Mouse (Mus musculus) lung, embryonic 16.5 days (tissue): ENCODE data around the gene Gnaz. TPM values are rescaled to one million over a fixed set of nuclear protein-coding genes. Genes with fewer than 3 reads are reported as not detected.

Experiments
- ATAC-seq: fragments of 200-750 bp; cut with Nextera tagmentation; 2 replicates; pipeline ENCODE4 v1.8.0; 2017; ENCODE audit warnings: low read depth, mild to moderate bottlenecking, moderate library complexity
- H3K27ac ChIP-seq: fragments of 300-500 bp; sonication (generic); 2 replicates; pipeline ENCODE4 v1.5.1; 2014; ENCODE audit warnings: mild to moderate bottlenecking, control low read depth, low read length
- H3K27me3 ChIP-seq: fragments of 300-500 bp; sonication (generic); 2 replicates; pipeline ENCODE4 v1.6.1; 2014; ENCODE audit warnings: low read depth, low read length, mixed read lengths; ENCODE audit not compliant: control insufficient read depth, insufficient read depth
- H3K36me3 ChIP-seq: fragments of 300-500 bp; sonication (generic); 2 replicates; pipeline ENCODE4 v1.6.1; 2014; ENCODE audit warnings: low read length; ENCODE audit not compliant: control insufficient read depth, insufficient read depth
- H3K4me1 ChIP-seq: fragments of 300-500 bp; sonication (generic); replicated peaks from 2 replicates; pipeline ENCODE4 v1.6.1; 2014; ENCODE audit warnings: low read length, mixed read lengths; ENCODE audit not compliant: control insufficient read depth, insufficient read depth
- H3K4me2 ChIP-seq: fragments of 300-500 bp; sonication (generic); 2 replicates; pipeline ENCODE4 v1.6.1; 2014; ENCODE audit warnings: low read depth, low read length, control low read depth
- H3K4me3 ChIP-seq: fragments of 300-500 bp; sonication (generic); 2 replicates; pipeline ENCODE4 v1.5.1; 2014; ENCODE audit warnings: mild to moderate bottlenecking, low read length, control low read depth
- H3K9ac ChIP-seq: fragments of 300-500 bp; sonication (generic); 2 replicates; pipeline ENCODE4 v1.6.1; 2014; ENCODE audit warnings: low read length, control low read depth
- H3K9me3 ChIP-seq: fragments of 300-500 bp; sonication (generic); 2 replicates; pipeline ENCODE4 v1.6.1; 2016; ENCODE audit warnings: low read length; ENCODE audit not compliant: control insufficient read depth
- WGBS: fragments of 180-500 bp; shearing (Covaris S2); extraction: QIAGEN DNeasy Blood & Tissue Kit; methylation state at CpG from one replicate; pipeline ENCODE4 v1.1.7; 2014; 5-methylcytosine and 5-hydroxymethylcytosine counted together
- polyA plus RNA-seq: library from polyadenylated mRNA; unstranded; fragments of >200 nt; fragmentation: Nextera tagmentation; extraction: Ambion mirVana; gene quantifications from 2 replicates; pipeline ENCODE4 v1.2.1, GENCODE M21; 2015

Gene Gnaz
- polyA plus RNA-seq, 1 experiment from 2014 or later = 2.1 TPM

- Histone ChIP-seq H3K9me3 (no peaks in the 10 kb centered on the region), H3K27me3 (no peaks in the 10 kb centered on the region), H3K4me3 (no peak overlapping the region), H3K4me2 (no peak overlapping the region), H3K36me3 (no peaks in the 10 kb centered on the region), H3K27ac (no peak overlapping the region), H3K9ac (no peak overlapping the region), H3K4me1 (no peaks in the 10 kb centered on the region)
- no peak for ATAC-seq
- 77% methylated on average over 3 of the region's 3 CpGs for WGBS
Measured at GRCm38 (mm10) chr10:74930541-74930940, 36.4 kb upstream of the Gnaz start.

GRCm38 (mm10) chr10:74931631-74932030 lies 35.3 kb upstream of the Gnaz start:
- no peak overlapping the region for H3K27ac ChIP-seq
- H3K4me2 ChIP-seq = no peak overlapping the region
- 66% methylated on average over 6 of the region's 6 CpGs for WGBS
- no peaks in the 10 kb centered on the region for H3K36me3 ChIP-seq
- ATAC-seq = no peak
- H3K4me1 ChIP-seq = no peaks in the 10 kb centered on the region
- no peak overlapping the region for H3K4me3 ChIP-seq
- no peak overlapping the region for H3K9ac ChIP-seq
- no peaks in the 10 kb centered on the region for H3K9me3 ChIP-seq
- H3K27me3 ChIP-seq = no peaks in the 10 kb centered on the region

- Histone ChIP-seq H3K4me2 (no peak overlapping the region), H3K36me3 (no peaks in the 10 kb centered on the region), H3K27me3 (no peaks in the 10 kb centered on the region), H3K4me1 (no peaks in the 10 kb centered on the region), H3K27ac (no peak overlapping the region), H3K4me3 (no peak overlapping the region), H3K9me3 (no peaks in the 10 kb centered on the region), H3K9ac (no peak overlapping the region)
- ATAC-seq = no peak
- 81% methylated on average over 6 of the region's 6 CpGs for WGBS
Measured at GRCm38 (mm10) chr10:74932487-74932886, 34.5 kb upstream of the Gnaz start.

- Histone ChIP-seq H3K27me3 (no peaks in the 10 kb centered on the region), H3K36me3 (no peaks in the 10 kb centered on the region), H3K4me2 (no peak overlapping the region)
Measured at GRCm38 (mm10) chr10:74933548-74934190, 33.3 kb upstream of the Gnaz start.

GRCm38 (mm10) chr10:74934521-74934920 lies 32.5 kb upstream of the Gnaz start:
- H3K9me3 ChIP-seq = no peaks in the 10 kb centered on the region
- H3K4me2 ChIP-seq = no peak overlapping the region
- H3K9ac ChIP-seq = no peak overlapping the region
- H3K4me1 ChIP-seq = no peaks in the 10 kb centered on the region
- no peaks in the 10 kb centered on the region for H3K36me3 ChIP-seq
- 72% methylated on average over 12 of the region's 12 CpGs for WGBS
- no peak overlapping the region for H3K27ac ChIP-seq
- H3K4me3 ChIP-seq = no peak overlapping the region
- no peak for ATAC-seq
- H3K27me3 ChIP-seq = no peaks in the 10 kb centered on the region

More at GRCm38 (mm10) chr10:74933548-74934190, 33.3 kb upstream of the Gnaz start:
- Histone ChIP-seq H3K9me3 (no peaks in the 10 kb centered on the region), H3K4me1 (no peaks in the 10 kb centered on the region), H3K27ac (no peak overlapping the region), H3K4me3 (no peak overlapping the region), H3K9ac (no peak overlapping the region)
- WGBS = 80% methylated on average over 19 of the region's 19 CpGs
- no peak for ATAC-seq

GRCm38 (mm10) chr10:74935016-74935415 lies 32.0 kb upstream of the Gnaz start:
- ATAC-seq = no peak
- H3K27ac ChIP-seq = no peak overlapping the region

GRCm38 (mm10) chr10:74937003-74937790 lies 29.8 kb upstream of the Gnaz start:
- Histone ChIP-seq H3K4me2 (no peak overlapping the region), H3K9ac (no peak overlapping the region), H3K4me3 (no peak overlapping the region), H3K27me3 (no peaks in the 10 kb centered on the region), H3K4me1 (no peaks in the 10 kb centered on the region), H3K9me3 (no peaks in the 10 kb centered on the region), H3K27ac (no peak overlapping the region), H3K36me3 (no peaks in the 10 kb centered on the region)
- 73% methylated on average over 10 of the region's 10 CpGs for WGBS
- peak; percentile 39; the same call in 1 of the 2 replicates for ATAC-seq

More at GRCm38 (mm10) chr10:74935016-74935415, 32.0 kb upstream of the Gnaz start:
- no peaks in the 10 kb centered on the region for H3K36me3 ChIP-seq
- H3K9me3 ChIP-seq = no peaks in the 10 kb centered on the region
- no peaks in the 10 kb centered on the region for H3K27me3 ChIP-seq
- H3K4me2 ChIP-seq = no peak overlapping the region
- no peak overlapping the region for H3K4me3 ChIP-seq
- no peaks in the 10 kb centered on the region for H3K4me1 ChIP-seq
- no peak overlapping the region for H3K9ac ChIP-seq
- WGBS = 26% methylated on average over 6 of the region's 6 CpGs

GRCm38 (mm10) chr10:74938410-74938809 lies 28.6 kb upstream of the Gnaz start:
- no peak overlapping the region for H3K27ac ChIP-seq
- H3K4me3 ChIP-seq = no peak overlapping the region
- no peak overlapping the region for H3K4me2 ChIP-seq
- H3K9ac ChIP-seq = no peak overlapping the region
- H3K9me3 ChIP-seq = no peaks in the 10 kb centered on the region
- H3K27me3 ChIP-seq = no peaks in the 10 kb centered on the region
- no peaks in the 10 kb centered on the region for H3K36me3 ChIP-seq
- H3K4me1 ChIP-seq = no peaks in the 10 kb centered on the region
- no peak for ATAC-seq
- 56% methylated on average over 5 of the region's 5 CpGs for WGBS

GRCm38 (mm10) chr10:74939300-74939699 lies 27.7 kb upstream of the Gnaz start:
- 55% methylated on average over 3 of the region's 3 CpGs for WGBS
- Histone ChIP-seq H3K9ac (no peak overlapping the region), H3K4me1 (no peaks in the 10 kb centered on the region), H3K36me3 (no peaks in the 10 kb centered on the region), H3K4me2 (no peak overlapping the region), H3K27ac (no peak overlapping the region), H3K9me3 (no peaks in the 10 kb centered on the region), H3K4me3 (no peak overlapping the region), H3K27me3 (no peaks in the 10 kb centered on the region)
- no peak for ATAC-seq
